Mouse (Mus musculus): ENCODE data around the gene Get4. TPM values are rescaled to one million over a fixed set of nuclear protein-coding genes. Genes with fewer than 3 reads are reported as not detected.
A peak's percentile ranks its signal among the peaks of the same experiment; 100 is the strongest.

Gene Get4
- total and polyA plus RNA-seq, 3 experiments, result 91.4 to 140 (median 96.4) TPM

- TF ChIP-seq MAZ (IDR thresholded peaks at IDR 0.05; ENCODE audit: low read depth, low read length) (no peak), GABPA (IDR thresholded peaks at IDR 0.05; ENCODE audit: insufficient replicate concordance, low read depth, low read length) (no peak), MXI1 (IDR thresholded peaks at IDR 0.05; ENCODE audit: low read depth, low read length) (0 out of 2 replicates have a peak, but pooled peaks have one; percentile 41), RAD21 (IDR thresholded peaks at IDR 0.05; ENCODE audit: low read depth, low read length) (peak; percentile 98), RCOR1 (conservative IDR thresholded peaks at IDR 0.05; ENCODE audit: low read depth, low read length) (no peak), MAFK (IDR thresholded peaks at IDR 0.05; ENCODE audit: insufficient replicate concordance, low read length) (no peak), ZNF384 (IDR thresholded peaks at IDR 0.05; ENCODE audit: low read depth, low read length) (no peak), ZMIZ1 (IDR thresholded peaks at IDR 0.05; ENCODE audit: low read depth, low read length) (no peak)
These were observed 30.1 kb downstream of the Get4 start (continued) for GRCm38 (mm10) chr5:139282191-139282590.

GRCm38 (mm10) chr5:139283460-139284180, 31.5 kb downstream of the Get4 start:
- Histone ChIP-seq H3K79me2 (replicated peaks; ENCODE audit: control insufficient read depth, extremely low read depth, insufficient read depth, poor library complexity, severe bottlenecking) (no peaks in the 10 kb centered on the region), H3K27me3 (replicated peaks) (no peaks in the 10 kb centered on the region), H3K4me3 (replicated peaks in 1 of 3; ENCODE audit: low read depth in 2 of 3, low read length in 2 of 3, poor library complexity in 1 of 3) (peak overlapping the region in 1 of 3 experiments; percentile 7), H3K4me1 (ENCODE audit: control insufficient read depth in 1 of 2, insufficient read depth in 2 of 2) (peaks cover 48 to 68% of the 10 kb centered on the region in 2 experiments), H3K27ac (ENCODE audit: insufficient read depth, low read depth) (peak overlapping the region; percentile 74), H3K9ac (ENCODE audit: insufficient read depth, low read depth) (no peak overlapping the region), H3K36me3 (replicated peaks in 1 of 2; ENCODE audit: control insufficient read depth in 1 of 2, insufficient read depth in 1 of 2, low read length in 1 of 2) (peaks cover 48 to 86% of the 10 kb centered on the region in 2 experiments), H3K9me3 (replicated peaks; ENCODE audit: low read length) (peaks cover 16% of the 10 kb centered on the region), H3K4me2 (ENCODE audit: insufficient read depth, low read depth, poor library complexity, severe bottlenecking) (no peak overlapping the region)
- in situ Hi-C loops (cut with MboI; ENCODE audit: low pct_ligation_motif_present, low pct_unique_long_range_greater_than_20kb, low sequenced_read_pairs), result loop anchor here (5.0 kb wide), 1 partner anchor 44 kb away; the partner anchor contains the start of gene Adap1
- dilution Hi-C loops (cut with MboI; ENCODE audit: extremely low pct_ligation_motif_present, extremely low pct_unique_long_range_greater_than_20kb, low sequenced_read_pairs), result no loop called here
- peak; percentile 86 for DNase-seq (ENCODE audit: extremely low read depth)
- no peak for TF ChIP-seq HCFC1 (IDR thresholded peaks at IDR 0.05; ENCODE audit: low read depth, low read length)
- 0 out of 2 replicates have a peak, but pooled peaks have one; percentile 19 for TF ChIP-seq POLR2A (IDR thresholded peaks at IDR 0.05; ENCODE audit: low read depth, low read length)
- peak; percentile 98 for TF ChIP-seq JUN (IDR thresholded peaks at IDR 0.05; ENCODE audit: insufficient read depth, low read depth, low read length)
- no peak for TF ChIP-seq NELFE (IDR thresholded peaks at IDR 0.05; ENCODE audit: low read depth, low read length)
- TF ChIP-seq NRF1 (IDR thresholded peaks at IDR 0.05; ENCODE audit: low read depth, low read length), result no peak
- peak; percentile 92 for TF ChIP-seq RCOR1 (conservative IDR thresholded peaks at IDR 0.05; ENCODE audit: low read depth, low read length)
- no peak for TF ChIP-seq USF2 (conservative IDR thresholded peaks at IDR 0.05; ENCODE audit: low read depth, low read length)
- TF ChIP-seq PAX5 (IDR thresholded peaks at IDR 0.05; ENCODE audit: low read length), result no peak
- peak; percentile 86 for TF ChIP-seq MAX (IDR thresholded peaks at IDR 0.05; ENCODE audit: low read length)
- TF ChIP-seq TCF12 (IDR thresholded peaks at IDR 0.05; ENCODE audit: low read depth, low read length), result peak; percentile 80
- 0 out of 2 replicates have a peak, but pooled peaks have one; percentile 54 for TF ChIP-seq MXI1 (IDR thresholded peaks at IDR 0.05; ENCODE audit: low read depth, low read length)
- no peak; the same call in 1 of the 2 replicates for TF ChIP-seq RAD21 (IDR thresholded peaks at IDR 0.05; ENCODE audit: low read depth, low read length)
- peak; percentile 95 for TF ChIP-seq JUND (conservative IDR thresholded peaks at IDR 0.05; ENCODE audit: low read depth, low read length)
- TF ChIP-seq CHD1 (IDR thresholded peaks at IDR 0.05; ENCODE audit: low read depth, low read length), result no peak
- no peak for TF ChIP-seq KAT2A (IDR thresholded peaks at IDR 0.05; ENCODE audit: insufficient replicate concordance, low read length)
- TF ChIP-seq ELF1 (IDR thresholded peaks at IDR 0.05; ENCODE audit: low read depth, low read length), result no peak
- TF ChIP-seq SIN3A (IDR thresholded peaks at IDR 0.05; ENCODE audit: low read length), result peak; percentile 82
- TF ChIP-seq ETS1 (conservative IDR thresholded peaks at IDR 0.05; ENCODE audit: low read depth, low read length), result peak; percentile 85
- TF ChIP-seq USF1 (IDR thresholded peaks at IDR 0.05; ENCODE audit: low read depth, low read length), result no peak
- TF ChIP-seq EP300 (IDR thresholded peaks at IDR 0.05; ENCODE audit: low read length), result peak; percentile 89
- TF ChIP-seq BHLHE40 (IDR thresholded peaks at IDR 0.05; ENCODE audit: low read depth, low read length), result peak; percentile 87
- TF ChIP-seq GABPA (IDR thresholded peaks at IDR 0.05; ENCODE audit: insufficient replicate concordance, low read depth, low read length), result no peak
- no peak for TF ChIP-seq POLR2AphosphoS2 (IDR thresholded peaks at IDR 0.05; ENCODE audit: low read depth, low read length)
- 0 out of 2 replicates have a peak, but pooled peaks have one; percentile 25 for TF ChIP-seq TBP (conservative IDR thresholded peaks at IDR 0.05; ENCODE audit: low read depth, low read length)
- peak; percentile 91 for TF ChIP-seq IRF4 (IDR thresholded peaks at IDR 0.05; ENCODE audit: low read depth, low read length)
- TF ChIP-seq UBTF (IDR thresholded peaks at IDR 0.05; ENCODE audit: low read depth, low read length), result no peak
- TF ChIP-seq E2F4 (IDR thresholded peaks at IDR 0.05; ENCODE audit: insufficient replicate concordance, low read depth, low read length), result 0 out of 2 replicates have a peak, but pooled peaks have one; percentile 39
- peak; percentile 82; the same call in 1 of the 2 replicates for TF ChIP-seq MEF2A (IDR thresholded peaks at IDR 0.05; ENCODE audit: borderline replicate concordance, low read depth, low read length)
- peak; percentile 94 for TF ChIP-seq MYC (IDR thresholded peaks at IDR 0.05; ENCODE audit: low read depth, low read length)
- TF ChIP-seq ZNF384 (IDR thresholded peaks at IDR 0.05; ENCODE audit: low read depth, low read length), result no peak
- TF ChIP-seq MAZ (IDR thresholded peaks at IDR 0.05; ENCODE audit: low read depth, low read length), result peak; percentile 24; the same call in 1 of the 2 replicates
- TF ChIP-seq ZC3H11A (IDR thresholded peaks at IDR 0.05; ENCODE audit: low read depth, low read length), result no peak
